Mouse (Mus musculus) forebrain, embryonic 15.5 days (tissue): ENCODE measurements at regions not wholly inside any gene's neighbourhood (a gene's known extent, or its start where the extent isn't known, plus 50 kb on each side); places are given as distances from the start of the nearest gene placed in this dataset.

Source experiments
- ATAC-seq: fragments of 200-750 bp; cut with Nextera tagmentation; replicated peaks from 2 replicates; pipeline ENCODE4 v1.8.0; 2017; ENCODE audit warnings: mild to moderate bottlenecking, moderate TSS enrichment, moderate library complexity
- H3K27ac ChIP-seq: fragments of 300-500 bp; sonication (generic); replicated peaks from 2 replicates; pipeline ENCODE4 v1.5.1; 2015; ENCODE audit warnings: mild to moderate bottlenecking, inconsistent platforms
- H3K27me3 ChIP-seq: fragments of 300-500 bp; sonication (generic); 2 replicates; pipeline ENCODE4 v1.6.1; 2015; ENCODE audit warnings: inconsistent platforms
- H3K36me3 ChIP-seq: fragments of 300-500 bp; sonication (generic); 2 replicates; pipeline ENCODE4 v1.6.1; 2015; ENCODE audit warnings: mild to moderate bottlenecking, inconsistent platforms
- H3K4me1 ChIP-seq: fragments of 300-500 bp; sonication (generic); 2 replicates; pipeline ENCODE4 v1.6.1; 2015; ENCODE audit warnings: inconsistent platforms
- H3K4me2 ChIP-seq: fragments of 300-500 bp; sonication (generic); replicated peaks from 2 replicates; pipeline ENCODE4 v1.6.1; 2015; ENCODE audit warnings: mild to moderate bottlenecking, inconsistent platforms
- H3K4me3 ChIP-seq: fragments of 300-500 bp; sonication (generic); 2 replicates; pipeline ENCODE4 v1.5.1; 2015; ENCODE audit warnings: mild to moderate bottlenecking, inconsistent platforms
- H3K9ac ChIP-seq: fragments of 300-500 bp; sonication (generic); replicated peaks from 2 replicates; pipeline ENCODE4 v1.6.1; 2015; ENCODE audit warnings: mild to moderate bottlenecking, inconsistent platforms
- H3K9me3 ChIP-seq: fragments of 300-500 bp; sonication (generic); 2 replicates; pipeline ENCODE4 v1.6.1; 2016; ENCODE audit warnings: inconsistent platforms
- WGBS: fragments of 180-500 bp; shearing (Covaris S2); methylation state at CpG from one replicate; pipeline ENCODE4 v1.1.7; 2015; ENCODE audit warnings: mixed read lengths; 5-methylcytosine and 5-hydroxymethylcytosine counted together

DNA sequence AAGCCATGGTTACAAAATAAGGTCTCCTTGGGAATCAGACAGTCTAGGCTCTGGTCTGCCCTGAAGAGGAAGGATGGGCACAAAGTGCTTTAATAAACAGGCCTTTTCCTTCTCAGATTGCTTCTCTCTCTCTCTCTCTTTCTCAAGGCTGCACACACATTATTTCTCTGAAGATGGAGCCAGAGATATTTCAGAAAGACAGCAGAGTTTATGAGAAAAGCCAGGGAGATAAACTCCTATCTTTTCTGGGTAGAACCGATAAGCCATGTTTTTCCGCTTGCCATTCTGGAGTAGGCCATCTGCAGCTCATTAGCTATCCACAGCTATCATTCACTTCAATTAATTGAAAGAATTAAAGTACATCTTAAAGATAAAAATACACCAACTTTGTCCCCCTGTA, 373.2 kb upstream of the Cobl start:
- no peak overlapping the region for H3K27ac ChIP-seq
- H3K9ac ChIP-seq, result no peak overlapping the region
- no peaks in the 10 kb centered on the region for H3K9me3 ChIP-seq
- no peaks in the 10 kb centered on the region for H3K4me1 ChIP-seq
- 66% methylated on average over 2 of the region's 2 CpGs for WGBS
- no peaks in the 10 kb centered on the region for H3K36me3 ChIP-seq
- ATAC-seq, result no peak
- H3K27me3 ChIP-seq, result no peaks in the 10 kb centered on the region
- no peak overlapping the region for H3K4me3 ChIP-seq
- no peak overlapping the region for H3K4me2 ChIP-seq

DNA sequence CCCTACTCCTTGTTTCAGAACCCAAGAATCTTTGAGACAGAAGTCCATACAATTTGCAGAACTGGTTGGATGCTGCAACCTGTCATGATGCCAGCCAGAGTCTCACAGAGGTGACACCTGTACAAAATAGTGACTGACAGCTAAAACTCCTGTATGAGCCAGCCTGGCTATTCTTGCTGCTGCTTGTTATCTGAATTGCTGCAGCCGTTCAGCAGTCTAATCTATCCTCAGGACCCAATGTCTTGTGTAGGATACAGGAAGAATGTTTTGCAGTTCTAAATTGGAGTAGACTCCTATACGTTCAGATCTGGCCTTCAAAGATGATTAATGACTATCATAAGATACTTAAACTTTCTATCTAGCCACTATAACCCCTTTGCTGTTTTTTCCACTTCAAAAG, 372.6 kb upstream of the Cobl start:
- Histone ChIP-seq H3K27ac (no peak overlapping the region), H3K4me2 (no peak overlapping the region), H3K36me3 (no peaks in the 10 kb centered on the region), H3K9me3 (no peaks in the 10 kb centered on the region), H3K9ac (no peak overlapping the region), H3K4me3 (no peak overlapping the region), H3K4me1 (no peaks in the 10 kb centered on the region), H3K27me3 (no peaks in the 10 kb centered on the region)
- ATAC-seq, result no peak
- 75% methylated on average over 2 of the region's 2 CpGs for WGBS

DNA sequence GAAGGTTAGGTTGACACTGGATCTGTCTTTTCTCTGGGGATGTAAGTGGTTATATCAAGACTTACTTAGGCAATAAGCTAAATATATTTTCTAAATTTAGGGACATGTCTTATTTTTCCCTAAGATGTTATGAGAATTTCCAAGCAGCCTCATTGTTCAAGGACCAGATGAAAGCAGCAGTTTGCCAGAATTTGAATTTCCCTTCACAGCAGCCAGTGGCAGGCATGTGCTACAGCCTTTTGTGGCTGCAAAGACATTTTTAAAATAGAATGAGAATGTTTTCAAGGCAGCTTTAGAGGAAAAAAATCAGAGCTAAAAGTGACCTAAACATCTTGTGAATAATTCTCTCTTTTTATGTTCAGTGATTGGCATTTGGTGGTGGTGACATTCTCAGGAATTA, 371.6 kb upstream of the Cobl start:
- no peak for ATAC-seq
- Histone ChIP-seq H3K4me1 (no peaks in the 10 kb centered on the region), H3K9me3 (no peaks in the 10 kb centered on the region), H3K36me3 (no peaks in the 10 kb centered on the region), H3K27me3 (no peaks in the 10 kb centered on the region), H3K27ac (no peak overlapping the region), H3K4me2 (no peak overlapping the region), H3K9ac (no peak overlapping the region), H3K4me3 (no peak overlapping the region)

DNA sequence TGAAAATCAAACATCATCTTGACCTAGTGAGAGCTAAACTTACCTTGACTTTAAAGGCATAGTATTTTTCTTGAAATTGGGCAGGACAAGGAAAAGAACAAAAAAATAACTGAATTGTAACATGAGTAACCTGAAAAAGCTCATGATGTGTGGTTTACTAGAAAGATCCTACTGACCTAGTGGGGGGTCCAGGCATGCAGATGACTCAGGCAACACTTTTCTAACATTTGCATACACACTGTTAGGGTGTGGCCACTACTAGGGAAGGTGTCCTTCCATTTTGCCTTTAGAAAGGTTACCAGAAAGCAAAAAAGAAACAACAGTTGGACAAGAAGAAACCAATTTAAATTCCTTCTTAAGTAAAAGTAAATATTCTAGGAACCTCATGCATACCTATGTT, 347.3 kb upstream of the Cobl start:
- no peak overlapping the region for H3K27ac ChIP-seq
- H3K9me3 ChIP-seq, result no peaks in the 10 kb centered on the region
- H3K4me3 ChIP-seq, result no peak overlapping the region
- H3K27me3 ChIP-seq, result no peaks in the 10 kb centered on the region
- peaks cover 5% of the 10 kb centered on the region; the same call in 1 of the 2 replicates for H3K4me1 ChIP-seq
- ATAC-seq, result no peak
- no peaks in the 10 kb centered on the region for H3K36me3 ChIP-seq
- H3K4me2 ChIP-seq, result no peak overlapping the region
- H3K9ac ChIP-seq, result no peak overlapping the region

DNA sequence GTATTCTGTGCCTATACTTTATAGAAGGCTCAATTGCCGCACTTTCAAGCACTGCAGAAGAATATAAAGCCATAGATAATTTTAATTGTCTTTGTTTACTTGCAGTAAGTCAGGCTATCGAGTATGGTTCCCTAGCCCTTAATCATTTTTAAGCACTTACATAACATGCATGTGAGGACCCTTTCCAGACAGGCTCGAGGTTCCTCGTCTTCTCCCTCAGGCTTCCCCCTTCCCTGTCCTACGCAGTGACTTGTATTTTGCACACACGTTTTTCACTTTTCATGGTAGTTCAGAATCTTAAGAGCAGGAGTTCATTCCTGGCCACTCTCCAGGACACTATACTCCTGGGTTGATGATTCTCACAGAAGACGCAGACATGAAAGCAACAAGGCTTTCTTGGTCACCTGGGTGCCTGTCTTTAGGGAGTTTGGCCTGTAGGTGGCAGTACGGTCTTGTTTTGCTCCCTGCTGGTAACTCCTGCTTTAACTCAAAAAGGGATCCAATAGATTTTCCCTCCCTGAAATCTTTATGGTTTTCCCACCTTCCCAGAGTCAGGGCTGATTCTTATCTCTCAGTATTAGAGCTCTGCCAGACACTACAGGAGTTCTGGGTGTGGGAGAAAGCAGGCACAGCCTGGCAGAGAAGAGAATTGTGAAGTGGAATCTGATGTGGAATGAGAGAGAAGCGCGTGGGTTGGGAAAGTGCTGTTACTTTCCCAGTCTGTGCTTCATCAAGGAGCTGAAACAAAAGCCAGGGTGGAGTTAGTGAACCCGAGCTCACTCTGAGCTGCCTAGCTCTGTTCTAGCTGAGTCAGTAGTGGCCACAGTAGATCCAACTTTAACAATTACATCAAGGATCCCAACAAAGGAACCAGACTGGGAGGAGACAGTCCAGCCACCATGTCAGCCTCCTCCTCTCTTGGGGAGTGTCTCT, 346.5 kb upstream of the Cobl start:
- no peaks in the 10 kb centered on the region for H3K36me3 ChIP-seq
- 0 out of 2 replicates have a peak overlapping the region, but pooled peaks have one; percentile 25 for H3K27ac ChIP-seq
- H3K27me3 ChIP-seq, result no peaks in the 10 kb centered on the region
- ATAC-seq, result peak; percentile 79
- H3K4me3 ChIP-seq, result no peak overlapping the region
- no peak overlapping the region; the same call in 1 of the 2 replicates for H3K4me2 ChIP-seq
- H3K9me3 ChIP-seq, result no peaks in the 10 kb centered on the region
- WGBS, result 40% methylated on average over 11 of the region's 11 CpGs
- H3K9ac ChIP-seq, result no peak overlapping the region
- peaks cover 5% of the 10 kb centered on the region; the same call in 1 of the 2 replicates for H3K4me1 ChIP-seq
